Mouse (Mus musculus): ENCODE measurements around the gene Slc26a3. TPM values are rescaled to one million over a fixed set of nuclear protein-coding genes. Genes with fewer than 3 reads are reported as not detected.

The Slc26a3 gene
- not detected in 2 replicates for polyA plus RNA-seq (2016; fragmentation: Nextera tagmentation; extraction: Ambion mirVana)

- Histone ChIP-seq H3K9me3 (no peaks in the 10 kb centered on the region), H3K4me3 (no peak within 1 kb of the TSS), H3K36me3 (no peaks in the 10 kb centered on the region), H3K9ac (no peak within 1 kb of the TSS), H3K4me1 (no peaks in the 10 kb centered on the region), H3K27me3 (no peaks in the 10 kb centered on the region), H3K27ac (no peak within 1 kb of the TSS), H3K4me2 (replicated peaks) (no peak within 1 kb of the TSS)
- WGBS: 88% methylated on average over 3 of the region's 3 CpGs
- no peak for ATAC-seq (ENCODE audit: insufficient number of reproducible peaks, insufficient read depth, low FRiP score, low TSS enrichment)
These were observed at the start of gene Slc26a3 for GRCm38 (mm10) chr12:31390571-31390970. Gene Slc26a3, plus strand, starts transcription at chr12:31390871.

GRCm38 (mm10) chr12:31350191-31350943, 40.3 kb upstream of the Slc26a3 start:
- H3K36me3 ChIP-seq: peaks cover 11% of the 10 kb centered on the region
- H3K9me3 ChIP-seq: no peaks in the 10 kb centered on the region
- H3K4me2 ChIP-seq (replicated peaks): peak overlapping the region; percentile 91
- ATAC-seq (ENCODE audit: insufficient number of reproducible peaks, insufficient read depth, low FRiP score, low TSS enrichment): no peak
- WGBS: 27% methylated on average over 15 of the region's 15 CpGs
- 0 out of 2 replicates have a peak overlapping the region, but pooled peaks have one; percentile 86 for H3K27ac ChIP-seq
- no peaks in the 10 kb centered on the region for H3K27me3 ChIP-seq
- H3K9ac ChIP-seq: peak overlapping the region; percentile 95
- peak overlapping the region; percentile 96 for H3K4me3 ChIP-seq
- peaks cover 9% of the 10 kb centered on the region for H3K4me1 ChIP-seq

DNA sequence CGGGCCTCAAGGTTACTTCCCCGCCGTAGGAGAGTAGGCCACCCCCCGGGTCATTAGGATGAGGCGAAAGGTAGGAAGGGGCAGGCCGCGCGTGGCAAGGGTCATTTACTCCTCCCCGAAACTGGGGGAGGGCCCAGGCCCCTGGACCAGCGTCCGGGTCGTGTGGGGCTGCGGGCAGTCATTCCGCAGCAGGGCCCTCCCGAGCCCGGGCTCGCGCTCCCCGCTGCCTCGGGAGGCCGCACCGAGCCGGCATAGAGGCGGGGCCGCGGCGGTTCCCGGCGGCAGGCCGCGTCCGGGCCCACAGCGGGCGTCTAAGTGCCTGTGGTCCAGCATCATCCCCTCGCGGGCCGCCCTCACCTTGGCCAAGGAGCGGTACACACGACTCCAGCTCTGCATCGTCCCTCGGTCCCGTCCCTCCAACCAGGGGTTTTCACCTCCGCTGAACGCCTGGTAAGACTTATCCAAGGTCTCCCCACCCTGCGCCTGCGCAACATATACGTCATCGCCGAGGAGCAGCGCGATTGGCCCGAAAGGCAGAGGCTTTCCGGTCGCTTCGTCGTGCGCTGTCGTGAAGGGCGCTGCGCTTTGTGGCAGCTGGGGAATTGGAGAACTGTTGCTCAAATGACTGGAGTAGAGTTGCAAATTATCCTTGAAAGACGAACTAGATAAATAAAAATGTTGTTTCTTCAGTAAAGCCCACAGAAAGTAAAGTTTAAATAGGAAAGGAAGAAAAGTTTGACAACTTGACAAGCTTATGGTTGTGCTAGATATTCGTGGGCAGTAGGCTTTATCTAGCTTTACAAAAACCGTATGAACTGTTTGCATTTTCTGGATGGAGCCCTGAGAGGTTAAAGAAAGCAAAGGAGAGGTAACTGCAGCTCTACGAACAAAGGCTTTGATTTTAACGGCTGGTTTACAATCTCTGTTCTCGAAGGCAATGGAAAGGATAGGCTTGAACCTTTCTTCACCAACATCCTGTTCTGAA, 39.4 kb upstream of the Slc26a3 start, which contains the start of gene Dld:
Gene Dld, minus strand, starts transcription at position 510 of the 985 bp plus-strand sequence.
- peak within 1 kb of the TSS; percentile 95 for H3K9ac ChIP-seq
- 5% methylated on average over 66 of the region's 66 CpGs for WGBS
- H3K36me3 ChIP-seq: peaks cover 11% of the 10 kb centered on the region
- H3K27ac ChIP-seq: peak within 1 kb of the TSS; percentile 86
- H3K27me3 ChIP-seq: no peaks in the 10 kb centered on the region
- peak within 1 kb of the TSS; percentile 96 for H3K4me3 ChIP-seq
- peaks cover 9% of the 10 kb centered on the region for H3K4me1 ChIP-seq
- H3K9me3 ChIP-seq: no peaks in the 10 kb centered on the region
- H3K4me2 ChIP-seq (replicated peaks): peak within 1 kb of the TSS; percentile 91
- peak; percentile 97 for ATAC-seq (ENCODE audit: insufficient number of reproducible peaks, insufficient read depth, low FRiP score, low TSS enrichment)

DNA sequence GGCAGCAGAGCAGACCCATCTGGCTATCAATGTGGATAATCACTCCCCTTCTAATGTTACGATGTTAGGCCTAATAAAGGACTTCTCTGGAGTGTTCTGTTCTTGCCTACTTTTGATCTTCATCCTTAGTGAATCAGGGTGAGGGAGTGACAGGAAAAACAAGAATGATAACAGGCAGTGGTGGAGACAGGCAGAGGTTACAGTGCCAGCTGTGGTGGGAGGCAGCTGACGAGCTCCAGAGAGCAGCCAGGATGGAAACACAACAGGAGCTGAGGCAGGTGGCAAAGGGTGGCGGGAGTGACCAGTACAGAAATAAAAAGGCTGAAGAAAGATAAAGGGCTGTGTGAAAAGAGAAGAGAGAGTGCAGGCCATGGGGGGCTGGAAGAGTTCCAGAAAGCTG, 24.2 kb upstream of the Slc26a3 start:
- no peak overlapping the region for H3K4me2 ChIP-seq (replicated peaks)
- H3K27ac ChIP-seq: no peak overlapping the region
- H3K27me3 ChIP-seq: no peaks in the 10 kb centered on the region
- 61% methylated on average over 3 of the region's 3 CpGs for WGBS
- ATAC-seq (ENCODE audit: insufficient number of reproducible peaks, insufficient read depth, low FRiP score, low TSS enrichment): no peak
- H3K4me1 ChIP-seq: no peaks in the 10 kb centered on the region
- H3K4me3 ChIP-seq: no peak overlapping the region
- H3K9ac ChIP-seq: no peak overlapping the region
- no peaks in the 10 kb centered on the region for H3K36me3 ChIP-seq
- H3K9me3 ChIP-seq: no peaks in the 10 kb centered on the region

DNA sequence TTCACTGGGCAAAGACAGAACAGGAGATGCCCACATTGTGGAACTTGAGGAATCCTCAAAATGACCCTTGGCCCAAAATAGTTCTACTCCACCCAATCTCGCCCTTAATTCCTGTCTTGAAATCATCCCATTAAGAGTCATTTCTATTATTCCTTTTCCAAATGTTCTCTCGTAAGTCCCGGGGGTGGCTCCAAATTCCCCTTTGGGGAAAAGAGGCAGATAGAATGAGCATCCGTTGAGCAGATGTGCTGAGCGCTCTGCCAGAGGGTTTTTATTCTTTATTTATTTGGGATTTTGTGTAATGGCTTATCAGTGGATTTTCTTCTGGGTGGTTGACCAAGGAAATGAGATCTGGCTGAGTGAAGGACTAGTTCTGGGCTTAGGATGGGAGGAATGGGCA, 22.9 kb upstream of the Slc26a3 start:
- no peak overlapping the region for H3K9ac ChIP-seq
- 80% methylated on average over 5 of the region's 5 CpGs for WGBS
- H3K36me3 ChIP-seq: no peaks in the 10 kb centered on the region

DNA sequence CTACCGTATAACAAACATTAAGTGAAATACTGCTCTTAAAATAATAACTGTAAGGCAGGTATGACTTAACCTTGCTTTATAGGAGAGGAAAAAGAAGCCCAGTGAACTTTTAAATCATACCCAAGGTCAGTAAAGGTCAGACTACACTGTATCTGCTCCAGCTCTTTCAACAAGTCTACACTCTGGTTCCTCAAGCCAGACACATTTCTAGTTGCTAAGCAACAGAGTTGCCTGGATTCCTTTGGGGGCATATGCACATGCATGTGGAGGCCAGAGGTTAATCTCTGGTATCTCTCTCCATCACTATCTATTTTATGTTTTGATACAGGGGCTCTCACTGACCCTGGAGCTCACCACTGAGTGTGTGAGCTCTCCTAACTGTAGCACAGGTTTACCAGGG, 21.6 kb upstream of the Slc26a3 start:
- H3K4me2 ChIP-seq (replicated peaks): no peak overlapping the region
- H3K4me3 ChIP-seq: no peak overlapping the region
- H3K27me3 ChIP-seq: no peaks in the 10 kb centered on the region
- no peak overlapping the region for H3K27ac ChIP-seq
- no peaks in the 10 kb centered on the region for H3K4me1 ChIP-seq
- ATAC-seq (ENCODE audit: insufficient number of reproducible peaks, insufficient read depth, low FRiP score, low TSS enrichment): no peak
- no peak overlapping the region for H3K9ac ChIP-seq
- no peaks in the 10 kb centered on the region for H3K9me3 ChIP-seq
- H3K36me3 ChIP-seq: no peaks in the 10 kb centered on the region
- 73% methylated on average over 1 of the region's 1 CpGs for WGBS

More for the DNA sequence above, 22.9 kb upstream of the Slc26a3 start:
- Histone ChIP-seq H3K27ac (no peak overlapping the region), H3K4me3 (no peak overlapping the region), H3K4me2 (replicated peaks) (no peak overlapping the region), H3K27me3 (no peaks in the 10 kb centered on the region), H3K4me1 (no peaks in the 10 kb centered on the region), H3K9me3 (no peaks in the 10 kb centered on the region)
- ATAC-seq (ENCODE audit: insufficient number of reproducible peaks, insufficient read depth, low FRiP score, low TSS enrichment): no peak

DNA sequence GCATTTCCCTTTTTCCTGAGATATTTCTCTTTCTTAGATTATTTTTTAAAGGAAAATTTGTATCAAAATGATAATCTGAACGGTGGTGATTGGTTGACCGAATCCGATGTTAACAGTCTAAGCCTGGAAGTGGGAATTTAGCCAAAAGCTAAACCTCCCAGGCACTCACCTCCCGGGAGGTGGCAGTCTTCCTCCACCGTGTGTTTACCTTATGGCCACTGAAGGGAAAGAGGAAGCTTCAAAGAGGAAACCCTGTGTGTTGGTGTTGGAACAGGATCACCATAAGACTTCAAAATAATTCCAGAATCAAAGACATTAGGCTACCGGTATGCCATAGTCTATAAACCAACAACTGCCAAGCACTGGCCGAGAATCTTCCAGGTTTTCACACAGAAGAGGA, 21.0 kb upstream of the Slc26a3 start:
- WGBS: 80% methylated on average over 7 of the region's 7 CpGs
- Histone ChIP-seq H3K27me3 (no peaks in the 10 kb centered on the region), H3K9me3 (no peaks in the 10 kb centered on the region), H3K4me2 (replicated peaks) (no peak overlapping the region), H3K4me1 (no peaks in the 10 kb centered on the region), H3K4me3 (no peak overlapping the region), H3K27ac (no peak overlapping the region), H3K9ac (no peak overlapping the region), H3K36me3 (no peaks in the 10 kb centered on the region)
- no peak for ATAC-seq (ENCODE audit: insufficient number of reproducible peaks, insufficient read depth, low FRiP score, low TSS enrichment)

- no peak overlapping the region for H3K4me2 ChIP-seq (replicated peaks)
- H3K4me3 ChIP-seq: no peak overlapping the region
- 35% methylated on average over 9 of the region's 9 CpGs for WGBS
- no peaks in the 10 kb centered on the region for H3K36me3 ChIP-seq
- no peaks in the 10 kb centered on the region for H3K9me3 ChIP-seq
- no peak overlapping the region for H3K27ac ChIP-seq
- H3K4me1 ChIP-seq: peaks cover 14% of the 10 kb centered on the region
- no peaks in the 10 kb centered on the region for H3K27me3 ChIP-seq
- ATAC-seq (ENCODE audit: insufficient number of reproducible peaks, insufficient read depth, low FRiP score, low TSS enrichment): no peak; the same call in 1 of the 2 replicates
- no peak overlapping the region for H3K9ac ChIP-seq
These were observed 15.9 kb upstream of the Slc26a3 start for GRCm38 (mm10) chr12:31374603-31375282.

- Histone ChIP-seq H3K9ac (no peak overlapping the region), H3K4me1 (peaks cover 14% of the 10 kb centered on the region), H3K27ac (no peak overlapping the region), H3K27me3 (no peaks in the 10 kb centered on the region), H3K36me3 (no peaks in the 10 kb centered on the region), H3K9me3 (no peaks in the 10 kb centered on the region), H3K4me3 (no peak overlapping the region), H3K4me2 (replicated peaks) (no peak overlapping the region; the same call in 1 of the 2 replicates)
- no peak for ATAC-seq (ENCODE audit: insufficient number of reproducible peaks, insufficient read depth, low FRiP score, low TSS enrichment)
- 62% methylated on average over 4 of the region's 4 CpGs for WGBS
These were observed 15.4 kb upstream of the Slc26a3 start for GRCm38 (mm10) chr12:31375283-31375615.

- Histone ChIP-seq H3K27ac (no peak overlapping the region; the same call in 1 of the 2 replicates), H3K27me3 (no peaks in the 10 kb centered on the region), H3K4me2 (replicated peaks) (peak overlapping the region; percentile 55), H3K36me3 (no peaks in the 10 kb centered on the region), H3K4me3 (peak overlapping the region; percentile 23), H3K9me3 (no peaks in the 10 kb centered on the region), H3K9ac (no peak overlapping the region), H3K4me1 (peaks cover 14% of the 10 kb centered on the region)
- no peak; the same call in 1 of the 2 replicates for ATAC-seq (ENCODE audit: insufficient number of reproducible peaks, insufficient read depth, low FRiP score, low TSS enrichment)
- WGBS: 10% methylated on average over 13 of the region's 13 CpGs
These were observed 14.2 kb upstream of the Slc26a3 start for GRCm38 (mm10) chr12:31376326-31376950.

- H3K9me3 ChIP-seq: no peaks in the 10 kb centered on the region
- H3K4me2 ChIP-seq (replicated peaks): no peak overlapping the region
- H3K4me1 ChIP-seq: peaks cover 14% of the 10 kb centered on the region
- no peak overlapping the region for H3K9ac ChIP-seq
- no peaks in the 10 kb centered on the region for H3K27me3 ChIP-seq
- no peak for ATAC-seq (ENCODE audit: insufficient number of reproducible peaks, insufficient read depth, low FRiP score, low TSS enrichment)
- H3K27ac ChIP-seq: no peak overlapping the region
- H3K36me3 ChIP-seq: no peaks in the 10 kb centered on the region
- 79% methylated on average over 11 of the region's 11 CpGs for WGBS
- no peak overlapping the region for H3K4me3 ChIP-seq
These were observed 13.4 kb upstream of the Slc26a3 start for GRCm38 (mm10) chr12:31377241-31377640.

Data from embryonic facial prominence, embryonic 12.5 days (tissue).